Mouse (Mus musculus) left cerebral cortex, postnatal 25 days (tissue): ENCODE data around the gene Slc3a2. TPM values are rescaled to one million over a fixed set of nuclear protein-coding genes. Genes with fewer than 3 reads are reported as not detected.

Experiments used
- DNase-seq, 2 experiments: peaks; one replicate each; pipeline ENCODE4 v3.0.0; 2022; ENCODE audit warnings: low spot score in 2 of 2, mixed read lengths in 1 of 2
- intact Hi-C: fragments of 180-260 bp; cut with DNase I; formaldehyde crosslinking; loops from one replicate; pipeline ENCODE4 v1.15.1; 2025
- total RNA-seq, 2 experiments: library from RNA; stranded (reverse); gene quantifications; 2 replicates each; pipeline ENCODE4 v1.2.3; 2021

The Slc3a2 gene
- 100 to 1,000 TPM; 148 to 161 TPM for total RNA-seq

GRCm38 (mm10) chr19:8722907-8723573 lies at the start of gene Slc3a2:
Gene Slc3a2, minus strand, starts transcription at chr19:8723369.
- intact Hi-C loops = loop anchor here (1.0 kb wide), 2 partner anchors 10 to 61 kb away; no protein-coding TSS in a partner anchor
- peak; percentile 96 to 99 for DNase-seq

DNA sequence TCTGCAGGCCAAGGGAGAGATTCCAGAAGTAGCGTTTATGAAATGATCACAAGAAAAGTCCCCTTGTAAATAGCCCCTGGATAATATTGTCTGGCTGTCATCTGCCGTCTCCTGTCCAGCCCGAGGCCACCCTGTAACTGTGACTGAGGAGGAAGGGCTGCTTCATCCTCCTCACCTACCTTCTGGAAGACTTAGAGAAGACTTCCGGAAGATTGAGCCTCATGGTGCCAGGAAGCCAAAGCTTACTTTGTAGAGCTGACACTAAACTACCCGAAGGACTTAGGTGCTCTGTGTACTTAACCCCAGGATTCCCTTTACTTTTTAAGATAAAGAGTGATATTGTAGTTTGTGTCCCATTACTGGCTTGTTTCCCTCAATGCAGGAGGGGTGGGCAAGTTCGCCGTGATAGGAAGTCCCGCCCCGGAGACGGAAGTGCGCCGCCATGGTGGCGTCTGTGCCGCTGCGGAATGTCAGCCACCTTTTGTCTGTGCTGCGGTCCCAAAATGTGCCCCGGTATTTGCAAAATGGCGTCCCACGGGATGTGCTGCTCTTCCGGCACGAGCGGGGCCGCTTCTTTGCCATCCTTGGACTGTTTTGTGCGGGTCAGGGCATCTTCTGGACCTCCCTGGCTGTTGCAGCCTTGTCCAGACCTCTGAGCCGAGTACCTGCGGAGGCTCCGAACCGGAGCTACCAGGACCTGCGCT lies 47.5 kb upstream of the Slc3a2 start, which contains the start of gene Tmem223:
Gene Tmem223 (plus strand): TSS at position 430 of the 704 bp plus-strand sequence.
- intact Hi-C loops = no loop called here
- peak; percentile 81 to 85 for DNase-seq

GRCm38 (mm10) chr19:8765562-8765961 lies 42.4 kb upstream of the Slc3a2 start:
- no peak for DNase-seq
- intact Hi-C loops = no loop called here

DNA sequence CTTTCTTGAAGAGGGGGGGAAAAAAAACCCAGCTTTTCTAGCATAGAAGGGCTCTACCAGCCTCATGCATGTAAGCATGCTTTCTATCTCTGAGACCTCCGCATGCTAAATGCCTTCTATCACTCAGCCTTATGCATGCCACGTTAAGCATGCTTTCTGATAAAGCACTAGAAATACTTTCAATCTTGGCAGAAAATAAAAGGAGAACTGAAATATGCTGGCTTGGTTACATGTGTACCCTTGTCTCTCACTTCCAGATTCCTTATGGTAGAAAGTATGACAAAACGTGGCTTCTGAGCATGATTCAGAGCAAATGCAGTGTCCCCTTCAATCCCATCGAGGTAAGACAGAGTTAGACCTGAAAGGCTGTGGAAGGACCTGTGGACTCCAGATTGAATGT lies 40.1 kb upstream of the Slc3a2 start:
- no peak for DNase-seq
- intact Hi-C loops = no loop called here

- intact Hi-C loops = no loop called here
- DNase-seq = no peak
These were observed 37.6 kb upstream of the Slc3a2 start for GRCm38 (mm10) chr19:8760757-8761156.

DNA sequence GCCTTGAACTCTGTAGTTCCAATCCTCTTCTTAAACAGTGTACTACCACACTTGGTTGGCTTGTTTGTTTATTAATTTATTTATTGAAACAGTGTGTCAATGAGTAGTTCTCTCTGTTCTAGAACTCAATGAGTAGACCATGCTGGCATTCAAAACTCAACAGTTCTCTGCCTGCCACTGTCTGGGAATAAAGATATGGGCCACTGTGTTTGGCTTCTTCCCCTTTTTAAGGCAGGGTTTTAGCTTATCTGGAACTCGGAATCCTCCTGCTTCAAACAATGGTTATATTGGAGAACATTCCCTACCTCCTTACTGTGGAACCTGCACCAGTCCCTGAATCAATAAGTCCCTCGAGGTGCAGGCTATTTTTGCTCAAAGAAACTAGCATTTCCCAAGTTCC lies 35.7 kb upstream of the Slc3a2 start:
- intact Hi-C loops = loop anchor here (5.0 kb wide), 2 partner anchors 58 to 78 kb away; partner anchors contain the start of genes Bscl2, Gng3 and Ttc9c
- no peak for DNase-seq

GRCm38 (mm10) chr19:8757471-8757998 lies 34.4 kb upstream of the Slc3a2 start:
- DNase-seq = no peak
- intact Hi-C loops = loop anchor here (5.0 kb wide), 2 partner anchors 60 to 80 kb away; partner anchors contain the start of genes Bscl2, Gng3 and Ttc9c

DNA sequence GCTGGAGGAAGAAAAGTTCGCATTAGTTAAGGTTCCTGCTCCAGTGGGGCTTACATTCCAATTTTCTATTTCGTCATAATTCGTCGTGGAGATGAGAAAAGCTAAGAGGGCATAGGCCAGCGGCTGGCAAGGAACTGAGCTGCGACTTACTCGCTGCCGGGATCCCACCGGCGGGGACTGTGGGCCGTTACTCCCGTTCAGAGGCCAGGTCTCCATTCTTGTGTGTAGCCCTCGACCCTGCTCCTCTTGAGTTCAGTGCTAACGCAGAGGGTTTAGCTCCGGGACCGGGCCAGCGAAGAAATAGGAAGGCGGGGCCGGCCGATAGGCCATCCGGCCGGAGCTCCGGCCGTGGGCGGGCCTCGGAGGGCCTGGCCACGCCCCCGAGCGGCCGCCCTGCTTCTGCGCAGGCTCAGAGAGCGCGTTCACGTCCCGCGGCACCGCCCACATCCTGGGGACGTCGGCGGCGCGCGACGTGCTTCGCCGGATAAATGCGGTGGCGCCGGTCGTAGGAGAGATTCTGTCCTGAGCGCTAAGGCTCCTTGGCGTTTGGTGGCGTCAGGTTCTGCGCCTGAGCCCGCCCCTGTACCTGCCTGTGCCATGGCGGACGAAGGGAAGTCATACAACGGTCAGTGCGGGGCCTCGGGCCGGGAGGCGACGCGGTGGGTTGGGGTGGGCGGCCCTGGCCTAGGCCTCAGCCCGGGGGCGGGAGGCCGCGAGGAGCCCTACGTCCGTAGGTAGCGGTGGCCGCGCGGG lies 33.6 kb upstream of the Slc3a2 start, which contains the start of gene Nxf1:
Gene Nxf1 (plus strand): TSS at position 439 of the 753 bp plus-strand sequence.
- intact Hi-C loops = loop anchor here (5.0 kb wide), 2 partner anchors 60 to 80 kb away; partner anchors contain the start of genes Bscl2, Gng3 and Ttc9c
- peak; percentile 94 to 95 for DNase-seq

GRCm38 (mm10) chr19:8755652-8756051 lies 32.5 kb upstream of the Slc3a2 start:
- intact Hi-C loops = loop anchor here (5.0 kb wide), 2 partner anchors 62 to 82 kb away; partner anchors contain the start of genes Bscl2, Gng3 and Ttc9c
- DNase-seq = no peak

DNA sequence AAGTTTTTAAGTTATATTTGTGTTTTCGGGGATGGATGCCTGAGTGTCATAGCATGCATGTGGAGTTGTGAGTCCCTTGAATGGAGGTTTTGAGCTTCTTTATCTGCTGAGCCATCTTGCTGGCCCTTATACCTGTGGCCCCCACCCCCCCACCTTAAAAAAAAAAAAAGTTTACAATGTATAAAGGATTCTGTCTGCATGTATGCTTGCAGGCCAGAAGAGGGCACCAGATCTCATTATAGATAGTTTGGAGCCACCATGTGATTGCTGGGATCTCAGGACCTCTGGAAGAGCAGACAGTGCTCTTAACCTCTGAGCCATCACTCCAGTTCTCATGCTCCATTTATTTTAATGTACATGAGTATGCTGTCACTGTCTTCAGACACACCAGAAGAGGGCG lies 24.2 kb upstream of the Slc3a2 start:
- intact Hi-C loops = no loop called here
- no peak for DNase-seq

GRCm38 (mm10) chr19:8745382-8745781 lies 22.2 kb upstream of the Slc3a2 start:
- intact Hi-C loops = no loop called here
- no peak for DNase-seq

- intact Hi-C loops = loop anchor here (5.0 kb wide), 1 partner anchor 80 kb away; the partner anchor contains the start of gene Hnrnpul2
These were observed 19.0 kb upstream of the Slc3a2 start for GRCm38 (mm10) chr19:8742176-8742575.

DNA sequence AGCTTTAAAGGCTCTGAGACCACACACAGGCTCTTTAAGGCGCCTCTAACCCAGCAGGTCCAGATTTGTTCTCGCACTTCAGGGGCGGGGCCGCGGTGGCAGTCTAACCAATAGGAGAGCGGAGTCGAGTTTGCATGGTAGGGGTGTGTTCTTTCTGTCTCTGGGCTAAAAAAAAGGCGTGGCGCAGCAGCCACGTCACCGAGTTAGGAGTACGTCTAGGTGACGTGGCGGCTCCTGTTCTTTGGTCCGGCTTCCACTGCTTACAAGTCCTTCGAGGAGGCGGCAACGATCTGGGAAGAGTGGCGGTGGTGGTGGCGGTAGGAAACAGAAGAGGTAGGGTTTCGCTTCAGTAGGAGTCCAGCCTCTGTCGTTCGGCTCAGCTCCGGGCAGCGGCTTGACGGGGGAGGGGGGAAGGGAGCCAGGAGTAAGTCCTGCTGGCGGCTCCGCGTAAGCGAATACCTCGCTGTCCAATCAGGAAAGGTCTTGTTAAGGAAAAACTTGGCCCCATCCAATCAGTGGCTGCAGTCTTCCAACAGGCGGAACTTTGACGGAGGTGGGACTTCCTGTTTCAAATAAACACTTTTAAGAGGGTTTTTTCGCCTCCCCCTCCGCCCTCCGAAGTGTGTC lies 18.2 kb upstream of the Slc3a2 start, which contains the start of gene Stx5a:
Gene Stx5a (plus strand): TSS at position 171 of the 627 bp plus-strand sequence.
- DNase-seq = peak; percentile 97 to 99
- intact Hi-C loops = loop anchor here (5.0 kb wide), 1 partner anchor 81 kb away; the partner anchor contains the start of gene Hnrnpul2

More at GRCm38 (mm10) chr19:8742176-8742575, 19.0 kb upstream of the Slc3a2 start:
- no peak for DNase-seq

GRCm38 (mm10) chr19:8740603-8741002 lies 17.4 kb upstream of the Slc3a2 start, which contains the start of gene 1700092M07Rik:
Gene 1700092M07Rik, plus strand, starts transcription at chr19:8740718.
- intact Hi-C loops = loop anchor here (5.0 kb wide), 1 partner anchor 82 kb away; the partner anchor contains the start of gene Hnrnpul2

GRCm38 (mm10) chr19:8739646-8740045 lies 16.5 kb upstream of the Slc3a2 start:
- intact Hi-C loops = loop anchor here (5.0 kb wide), 1 partner anchor 83 kb away; the partner anchor contains the start of gene Hnrnpul2
- DNase-seq = no peak

More at GRCm38 (mm10) chr19:8740603-8741002, 17.4 kb upstream of the Slc3a2 start, which contains the start of gene 1700092M07Rik:
- DNase-seq = no peak

- DNase-seq = no peak
- intact Hi-C loops = no loop called here
These were observed 15.7 kb upstream of the Slc3a2 start for GRCm38 (mm10) chr19:8738911-8739310.

GRCm38 (mm10) chr19:8736160-8736467 lies 12.9 kb upstream of the Slc3a2 start:
- intact Hi-C loops = no loop called here
- no peak for DNase-seq

GRCm38 (mm10) chr19:8735389-8736159 lies 12.4 kb upstream of the Slc3a2 start, which contains the start of gene Wdr74:
Gene Wdr74, plus strand, starts transcription at chr19:8735827.
- intact Hi-C loops = no loop called here
- DNase-seq = peak; percentile 94 to 97
